Mouse (Mus musculus) macrophage (primary cell): ENCODE results near the gene Etv2. TPM values are rescaled to one million over a fixed set of nuclear protein-coding genes. Genes with fewer than 3 reads are reported as not detected.
A peak's percentile ranks its signal among the peaks of the same experiment; 100 is the strongest.

Source experiments
- H3K27ac ChIP-seq: fragments of 350-480 bp; formaldehyde crosslinking; 2 replicates; pipeline ENCODE4 v1.9.0; 2021
- H3K36me3 ChIP-seq: fragments of 350-480 bp; formaldehyde crosslinking; 2 replicates; pipeline ENCODE4 v1.9.0; 2021; ENCODE audit errors: inconsistent target
- H3K4me3 ChIP-seq: fragments of 350-480 bp; formaldehyde crosslinking; 2 replicates; pipeline ENCODE4 v1.9.0; 2021; ENCODE audit errors: inconsistent target
- H3K79me2 ChIP-seq: fragments of 350-480 bp; formaldehyde crosslinking; 2 replicates; pipeline ENCODE4 v1.9.0; 2021; ENCODE audit errors: inconsistent target
- WGBS: methylation state at CpG from one replicate; pipeline ENCODE4 v1.1.7; 2026; ENCODE audit warnings: inconsistent platforms; ENCODE audit not compliant: missing documents; 5-methylcytosine and 5-hydroxymethylcytosine counted together
- polyA plus RNA-seq: library from polyadenylated mRNA; stranded (reverse); fragments of 250-400 nt; gene quantifications from 3 replicates; pipeline ENCODE4 v1.2.4, GENCODE M21; 2018; ENCODE audit warnings: inconsistent platforms

Etv2 gene
- polyA plus RNA-seq, 1 experiment from 2014 or later: not detected

DNA sequence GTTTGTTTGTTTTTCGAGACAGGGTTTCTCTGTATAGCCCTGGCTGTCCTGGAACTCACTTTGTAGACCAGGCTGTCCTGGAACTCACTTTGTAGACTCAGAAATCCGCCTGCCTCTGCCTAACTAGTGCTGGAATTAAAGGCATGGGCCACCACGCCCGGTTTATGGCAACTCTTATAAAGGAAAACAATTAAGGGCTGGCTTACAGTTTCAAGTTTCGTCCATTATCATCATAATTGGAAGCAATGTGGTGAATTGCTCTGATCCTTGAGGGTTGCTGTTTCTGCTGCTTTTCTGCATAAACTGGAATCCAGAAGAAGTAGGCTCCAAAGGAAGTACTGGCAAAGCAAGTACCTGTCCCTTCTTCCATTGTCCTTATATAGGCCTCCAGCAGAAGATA is 9.0 kb downstream of the Etv2 start:
- H3K36me3 ChIP-seq: peaks cover 23% of the 10 kb centered on the region; the same call in 1 of the 2 replicates
- no peak overlapping the region for H3K27ac ChIP-seq
- WGBS: 95% methylated on average over 5 of the region's 5 CpGs
- H3K79me2 ChIP-seq: peaks cover 43% of the 10 kb centered on the region
- no peak overlapping the region for H3K4me3 ChIP-seq

DNA sequence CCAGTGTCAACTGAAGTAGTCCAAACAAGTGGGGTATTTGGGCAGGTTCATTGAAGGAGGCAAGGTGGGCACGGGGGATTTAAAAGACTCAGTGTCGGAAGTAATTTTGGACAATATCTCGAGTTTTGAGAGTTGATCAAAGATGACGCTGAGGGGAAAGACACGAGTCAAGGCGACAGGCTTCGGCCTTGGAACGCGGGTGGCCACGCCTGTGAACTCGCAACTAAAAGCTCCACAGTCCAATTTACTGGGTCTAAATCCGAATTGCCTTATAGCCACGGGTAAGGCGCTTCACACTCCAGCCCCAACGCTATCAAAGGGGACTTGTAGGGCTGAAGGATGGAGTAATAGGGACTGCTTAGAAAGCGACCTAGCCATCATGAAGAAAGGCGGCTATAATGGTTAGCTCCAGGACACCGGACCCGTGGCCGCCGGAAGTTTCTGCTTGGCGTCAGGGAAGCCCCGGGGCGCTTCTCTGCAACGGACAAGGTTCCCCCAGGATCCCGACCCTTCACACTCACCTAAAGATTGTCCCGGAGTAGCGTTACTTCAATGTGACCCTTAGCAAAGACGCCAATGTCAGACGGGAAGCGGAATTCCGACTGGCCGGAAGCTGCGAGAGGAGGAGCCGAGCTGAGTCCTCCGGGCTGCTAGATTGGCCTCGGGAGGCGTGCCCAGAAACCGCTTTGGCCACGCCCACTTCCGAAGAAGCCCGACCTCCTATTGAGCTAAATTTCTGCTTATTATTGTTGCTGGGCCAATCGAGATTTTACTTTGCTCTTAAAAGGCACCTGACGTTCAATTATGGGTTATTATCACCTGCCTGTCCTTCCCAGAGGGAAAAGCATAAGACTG is 9.9 kb downstream of the Etv2 start, which contains the start of gene Cox6b1:
Gene Cox6b1, minus strand, starts transcription at position 622 of the 855 bp plus-strand sequence.
- H3K27ac ChIP-seq: peak within 1 kb of the TSS; percentile 69

GRCm38 (mm10) chr7:30619202-30619601 is 16.4 kb downstream of the Etv2 start:
- Histone ChIP-seq H3K27ac (no peak overlapping the region), H3K36me3 (peaks cover 65% of the 10 kb centered on the region), H3K4me3 (no peak overlapping the region), H3K79me2 (peaks cover 47% of the 10 kb centered on the region)
- WGBS: 88% methylated on average over 3 of the region's 3 CpGs

More for the DNA sequence above, 9.9 kb downstream of the Etv2 start, which contains the start of gene Cox6b1:
- peaks cover 27% of the 10 kb centered on the region; the same call in 1 of the 2 replicates for H3K36me3 ChIP-seq
- peak within 1 kb of the TSS; percentile 99 for H3K4me3 ChIP-seq
- peaks cover 52% of the 10 kb centered on the region for H3K79me2 ChIP-seq
- 3% methylated on average over 44 of the region's 44 CpGs for WGBS

DNA sequence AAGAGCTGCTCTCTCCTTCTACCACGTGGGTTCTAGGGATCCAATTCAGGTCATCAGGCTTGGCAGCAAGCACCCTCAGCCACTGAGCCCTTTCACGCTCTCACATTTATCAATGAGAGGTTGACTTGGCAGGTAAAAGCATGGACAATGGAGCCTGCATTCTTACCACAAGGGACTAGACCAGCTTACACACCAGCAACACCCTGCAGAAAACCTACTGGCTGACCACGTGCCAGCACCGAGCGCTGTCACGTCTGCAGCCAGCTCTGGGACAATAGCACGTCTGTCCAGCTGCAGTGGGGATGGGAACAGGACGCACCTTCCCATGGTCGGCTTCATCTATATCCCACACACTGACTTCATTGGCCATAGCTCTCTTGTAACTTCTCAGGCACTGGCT is 17.0 kb downstream of the Etv2 start:
- 96% methylated on average over 9 of the region's 9 CpGs for WGBS
- Histone ChIP-seq H3K27ac (no peak overlapping the region), H3K79me2 (peaks cover 42% of the 10 kb centered on the region), H3K36me3 (peaks cover 62% of the 10 kb centered on the region), H3K4me3 (no peak overlapping the region)

DNA sequence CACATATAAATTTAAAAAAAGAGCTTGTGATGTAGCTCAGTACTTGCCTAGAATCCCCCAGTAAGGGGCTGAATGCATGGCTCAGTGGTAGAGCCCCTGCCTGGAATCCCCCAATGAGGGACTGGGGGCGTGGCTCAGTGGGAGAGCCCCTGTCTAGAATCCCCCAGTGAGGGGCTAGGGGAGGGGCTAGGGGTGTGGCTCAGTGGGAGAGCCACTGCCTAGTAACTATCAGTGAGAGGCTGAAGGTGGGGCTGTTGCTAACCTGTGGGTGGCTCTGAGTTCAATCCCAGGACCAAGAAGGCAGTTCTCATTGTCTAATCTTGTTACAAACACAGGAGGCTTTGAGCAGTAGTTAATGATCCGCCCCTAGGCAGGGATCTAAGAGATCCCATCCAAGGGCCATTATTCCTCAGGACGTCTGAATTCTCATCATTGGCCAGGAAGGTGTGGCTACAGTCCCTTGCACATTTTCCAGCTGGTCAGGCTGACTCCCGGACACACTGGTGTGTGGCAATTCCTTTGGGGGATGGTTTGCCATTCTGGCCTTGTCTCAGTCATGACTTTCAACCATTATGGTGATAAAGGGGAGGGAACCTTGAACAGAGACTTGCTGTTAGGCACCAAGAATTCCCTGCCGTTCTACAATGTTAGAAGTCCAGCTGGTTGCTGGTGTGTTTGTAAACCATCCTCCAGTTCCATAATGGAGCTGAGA is 20.4 kb downstream of the Etv2 start:
- Histone ChIP-seq H3K36me3 (peaks cover 39% of the 10 kb centered on the region), H3K4me3 (no peak overlapping the region), H3K79me2 (peaks cover 7% of the 10 kb centered on the region; the same call in 1 of the 2 replicates), H3K27ac (no peak overlapping the region)
- 78% methylated on average over 5 of the region's 5 CpGs for WGBS

- H3K36me3 ChIP-seq: peaks cover 36% of the 10 kb centered on the region
- no peak overlapping the region for H3K4me3 ChIP-seq
- WGBS: 47% methylated on average over 2 of the region's 2 CpGs
- H3K79me2 ChIP-seq: peaks cover 2% of the 10 kb centered on the region; the same call in 1 of the 2 replicates
- no peak overlapping the region for H3K27ac ChIP-seq
These were observed 21.2 kb downstream of the Etv2 start for GRCm38 (mm10) chr7:30614454-30614853.

DNA sequence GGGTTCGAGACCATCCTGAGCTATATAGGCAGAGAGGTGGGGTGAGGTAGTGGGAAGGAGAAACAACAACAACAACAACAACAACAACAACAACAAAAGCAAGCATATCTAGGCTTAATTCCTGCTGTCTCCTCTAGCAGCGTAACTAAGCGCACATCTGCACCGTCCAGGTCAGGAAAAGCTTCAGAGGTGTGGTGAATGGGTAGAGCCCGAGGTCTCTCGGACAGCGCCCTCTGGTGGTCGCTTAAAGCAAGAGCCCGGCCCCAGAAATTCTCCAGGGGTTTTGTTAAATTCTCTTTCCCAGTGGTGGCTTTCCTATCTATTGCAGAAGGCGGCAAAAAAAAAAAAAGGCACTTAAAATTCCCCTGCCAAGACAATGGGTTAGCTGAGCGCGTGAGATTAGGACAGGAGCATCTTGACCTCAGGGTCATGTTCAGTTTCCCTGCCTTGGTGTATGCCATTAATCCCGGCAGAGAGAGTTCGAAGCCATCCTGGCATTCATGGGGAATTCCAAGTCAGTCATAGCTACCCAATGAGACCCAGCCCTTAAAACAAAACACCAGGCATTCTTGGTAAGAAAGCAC is 22.0 kb downstream of the Etv2 start:
- Histone ChIP-seq H3K79me2 (no peaks in the 10 kb centered on the region), H3K36me3 (peaks cover 28% of the 10 kb centered on the region), H3K4me3 (no peak overlapping the region), H3K27ac (no peak overlapping the region)
- WGBS: 20% methylated on average over 14 of the region's 14 CpGs

- Histone ChIP-seq H3K4me3 (no peak within 1 kb of the TSS), H3K27ac (no peak within 1 kb of the TSS), H3K79me2 (no peaks in the 10 kb centered on the region), H3K36me3 (peaks cover 20% of the 10 kb centered on the region)
- 92% methylated on average over 4 of the region's 8 CpGs for WGBS
These were observed 22.8 kb downstream of the Etv2 start, which contains the start of gene Upk1a for GRCm38 (mm10) chr7:30612654-30613402. Gene Upk1a, minus strand, starts transcription at chr7:30612847.

DNA sequence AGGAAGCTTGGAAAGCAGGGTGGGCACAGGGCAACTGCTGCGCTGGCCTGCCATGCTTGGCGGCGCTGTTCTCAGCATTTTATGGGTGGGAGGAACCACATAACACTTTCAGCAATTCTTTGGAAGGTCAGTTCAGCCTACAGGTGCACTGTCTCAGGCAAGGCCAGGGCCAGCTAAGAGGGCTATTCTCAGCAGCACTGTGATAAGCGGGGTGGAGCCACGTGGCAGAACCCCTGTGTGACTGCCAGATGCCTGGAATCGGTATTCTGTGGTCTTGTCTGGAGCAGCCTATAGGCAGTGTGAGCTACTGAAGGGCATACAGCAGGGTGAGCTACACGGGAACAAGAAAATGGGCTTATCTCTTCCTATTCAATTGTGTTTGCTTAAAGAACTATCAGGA is 25.6 kb downstream of the Etv2 start:
- 73% methylated on average over 7 of the region's 7 CpGs for WGBS
- H3K79me2 ChIP-seq: no peaks in the 10 kb centered on the region
- H3K27ac ChIP-seq: no peak overlapping the region
- H3K4me3 ChIP-seq: no peak overlapping the region
- H3K36me3 ChIP-seq: no peaks in the 10 kb centered on the region

DNA sequence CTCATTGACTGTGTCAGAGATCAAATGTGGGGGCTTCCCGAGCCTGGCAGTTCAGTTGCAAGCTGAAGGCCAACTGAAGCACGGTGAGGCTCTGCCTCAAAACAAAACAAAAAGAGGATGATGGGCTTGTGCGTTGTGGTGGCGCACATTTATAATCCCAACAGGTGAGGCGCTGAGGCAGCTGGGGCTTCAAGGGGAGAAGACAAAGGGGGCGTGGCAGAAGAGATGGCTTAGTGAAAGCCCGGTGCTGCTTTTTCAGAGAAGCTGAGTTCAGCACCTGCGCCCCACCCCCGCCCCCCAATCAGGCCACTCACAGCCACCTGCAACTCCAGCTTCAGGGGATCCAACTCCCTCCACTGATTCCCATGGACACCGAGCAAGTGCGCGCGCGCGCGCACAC is 27.2 kb downstream of the Etv2 start:
- H3K36me3 ChIP-seq: no peaks in the 10 kb centered on the region
- H3K27ac ChIP-seq: no peak overlapping the region
- no peaks in the 10 kb centered on the region for H3K79me2 ChIP-seq
- WGBS: 59% methylated on average over 16 of the region's 16 CpGs
- H3K4me3 ChIP-seq: no peak overlapping the region

DNA sequence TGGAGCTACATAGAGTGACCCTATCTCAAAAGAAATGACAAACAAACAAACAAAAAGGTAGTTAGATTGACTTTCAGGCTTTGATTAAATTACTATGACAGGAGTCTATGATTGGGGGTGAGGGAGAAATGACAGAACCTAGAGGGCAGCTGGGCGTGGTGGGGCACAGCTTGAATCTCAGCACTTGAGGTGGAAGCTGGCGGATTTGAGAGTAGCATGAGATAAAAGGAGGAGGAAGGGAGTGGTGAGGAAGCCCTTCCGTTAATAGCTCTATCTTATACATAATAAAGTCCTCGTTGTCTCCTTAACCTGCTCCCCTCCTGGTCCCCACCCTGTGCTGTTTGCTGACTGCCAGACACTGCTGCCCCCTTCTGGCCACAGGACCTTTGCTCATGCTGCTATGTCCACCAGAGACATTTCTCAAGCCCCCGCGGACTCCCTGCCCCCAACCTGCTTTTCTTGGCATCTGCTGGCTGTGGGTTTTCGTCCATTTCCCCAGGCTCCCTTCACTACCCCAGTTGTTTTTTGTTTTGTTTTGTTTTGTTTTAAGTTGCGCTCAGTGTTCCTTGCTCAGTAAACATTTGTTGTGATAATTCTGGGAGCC is 27.8 kb downstream of the Etv2 start:
- no peaks in the 10 kb centered on the region for H3K79me2 ChIP-seq
- no peak overlapping the region for H3K4me3 ChIP-seq
- 31% methylated on average over 8 of the region's 8 CpGs for WGBS
- H3K36me3 ChIP-seq: no peaks in the 10 kb centered on the region
- no peak overlapping the region for H3K27ac ChIP-seq

DNA sequence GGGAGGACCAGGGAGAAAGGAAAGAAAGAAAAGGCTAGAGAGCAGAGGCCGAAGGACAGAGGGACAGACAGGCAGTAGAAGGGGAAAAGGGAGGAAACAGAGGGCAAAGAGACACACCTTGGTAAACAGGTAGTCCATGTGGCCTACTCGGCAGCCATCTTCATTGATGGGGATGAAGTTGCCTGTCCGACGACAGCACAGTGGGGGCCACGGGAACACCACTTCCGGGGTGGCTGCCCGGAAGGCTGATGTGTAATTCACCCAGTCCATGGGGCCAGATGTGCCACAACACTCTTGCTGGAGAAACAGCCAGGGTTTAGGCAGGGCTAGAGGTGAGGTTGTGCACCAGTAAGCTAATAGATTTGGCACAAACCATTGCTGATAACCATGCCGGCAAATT is 30.7 kb downstream of the Etv2 start:
- Histone ChIP-seq H3K79me2 (no peaks in the 10 kb centered on the region), H3K27ac (no peak overlapping the region), H3K4me3 (no peak overlapping the region), H3K36me3 (no peaks in the 10 kb centered on the region)
- WGBS: 87% methylated on average over 8 of the region's 8 CpGs

DNA sequence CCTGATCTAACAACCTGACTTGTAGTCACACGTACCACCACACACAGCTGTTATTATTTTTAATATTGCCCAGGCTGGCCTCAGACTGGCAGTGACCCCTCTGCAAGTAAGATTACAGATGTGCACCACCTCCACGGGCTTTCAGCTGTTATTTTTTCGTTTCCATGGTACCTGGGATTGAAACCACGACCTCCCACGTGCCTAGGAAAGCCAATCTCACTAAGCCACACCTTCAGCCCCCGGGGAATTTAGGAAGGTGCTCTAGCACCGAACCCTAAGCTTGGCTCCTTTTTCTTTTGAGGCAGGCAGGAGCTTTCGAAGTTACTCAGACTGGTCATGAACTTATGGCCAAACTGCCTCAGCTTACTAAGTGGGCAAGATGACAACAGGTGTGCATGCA is 31.2 kb downstream of the Etv2 start:
- H3K79me2 ChIP-seq: no peaks in the 10 kb centered on the region
- no peak overlapping the region for H3K4me3 ChIP-seq
- no peak overlapping the region for H3K27ac ChIP-seq
- H3K36me3 ChIP-seq: no peaks in the 10 kb centered on the region
- 46% methylated on average over 8 of the region's 8 CpGs for WGBS

GRCm38 (mm10) chr7:30602583-30602982 is 33.1 kb downstream of the Etv2 start:
- Histone ChIP-seq H3K27ac (no peak overlapping the region), H3K36me3 (no peaks in the 10 kb centered on the region), H3K4me3 (no peak overlapping the region), H3K79me2 (no peaks in the 10 kb centered on the region)
- WGBS: 92% methylated on average over 2 of the region's 3 CpGs
